Mouse (Mus musculus) CH12.LX (cell line): ENCODE measurements around the gene Ndst2. TPM values are rescaled to one million over a fixed set of nuclear protein-coding genes. Genes with fewer than 3 reads are reported as not detected.

ENCODE experiments used
- DNase-seq: peaks from one replicate; pipeline ENCODE4 v3.0.0-alpha.2; 2013; ENCODE audit errors: extremely low read depth
- H3K27ac ChIP-seq: 2 replicates; pipeline ENCODE4 v1.5.1; 2012; ENCODE audit warnings: low read depth, mild to moderate bottlenecking, control low read depth, moderate library complexity; ENCODE audit not compliant: insufficient read depth
- H3K27me3 ChIP-seq: replicated peaks from 2 replicates; pipeline ENCODE3; 2012; ENCODE audit warnings: inconsistent platforms
- H3K36me3 ChIP-seq, 2 experiments: replicated peaks in 1 of 2; 2 replicates each; pipeline versions ENCODE3 to v1.6.1; 2012; ENCODE audit warnings: inconsistent platforms in 1 of 2, low read length in 1 of 2, mild to moderate bottlenecking in 1 of 2, mixed read lengths in 1 of 2, moderate library complexity in 1 of 2; ENCODE audit not compliant: control insufficient read depth in 1 of 2, insufficient read depth in 1 of 2
- H3K4me1 ChIP-seq, 2 experiments: 2 replicates each; pipeline ENCODE4 v1.6.1; 2012; ENCODE audit warnings: inconsistent platforms in 1 of 2, moderate library complexity in 1 of 2; ENCODE audit not compliant: insufficient read depth in 2 of 2, control insufficient read depth in 1 of 2
- H3K4me2 ChIP-seq: 2 replicates; pipeline ENCODE4 v1.6.1; 2012; ENCODE audit warnings: low read depth, mild to moderate bottlenecking, control low read depth; ENCODE audit not compliant: poor library complexity, insufficient read depth, severe bottlenecking
- H3K4me3 ChIP-seq, 3 experiments: fragments of 150-350 bp in 1 of 3; sonication (generic) in 1 of 3; replicated peaks in 1 of 3; 2 replicates each; pipeline versions ENCODE3 to v1.5.1; 2011 to 2012; ENCODE audit warnings: low read depth in 2 of 3, low read length in 2 of 3, mild to moderate bottlenecking in 2 of 3, moderate library complexity in 2 of 3, control low read depth in 1 of 3, improper control_type of control experiment in 1 of 3, inconsistent platforms in 1 of 3, mixed read lengths in 1 of 3; ENCODE audit not compliant: poor library complexity in 1 of 3
- H3K79me2 ChIP-seq: replicated peaks from 2 replicates; pipeline ENCODE4 v1.6.1; 2012; ENCODE audit warnings: mild to moderate bottlenecking, moderate library complexity; ENCODE audit not compliant: control insufficient read depth, poor library complexity, insufficient read depth, severe bottlenecking; ENCODE audit errors: extremely low read depth
- H3K9ac ChIP-seq: 2 replicates; pipeline ENCODE4 v1.6.1; 2012; ENCODE audit warnings: low read depth, mild to moderate bottlenecking, control low read depth, moderate library complexity; ENCODE audit not compliant: insufficient read depth
- H3K9me3 ChIP-seq: replicated peaks from 2 replicates; pipeline ENCODE3; 2012; ENCODE audit warnings: low read length, inconsistent platforms, mixed read lengths
- CHD1 ChIP-seq: IDR thresholded peaks from 2 replicates; pipeline ENCODE4 v1.6.1; 2012; ENCODE audit warnings: low read depth, low read length, improper control_type of control experiment, inconsistent platforms
- ELF1 ChIP-seq: IDR thresholded peaks from 2 replicates; pipeline ENCODE4 v1.6.1; 2014; ENCODE audit warnings: low read depth, mild to moderate bottlenecking, inconsistent platforms, low read length, improper control_type of control experiment
- HCFC1 ChIP-seq: IDR thresholded peaks from 2 replicates; pipeline ENCODE4 v1.6.1; 2012; ENCODE audit warnings: low read depth, mild to moderate bottlenecking, inconsistent platforms, low read length, improper control_type of control experiment
- IRF4 ChIP-seq: IDR thresholded peaks from 2 replicates; pipeline ENCODE4 v1.6.1; 2014; ENCODE audit warnings: low read depth, mild to moderate bottlenecking, inconsistent platforms, low read length, improper control_type of control experiment
- KAT2A ChIP-seq: IDR thresholded peaks from 2 replicates; pipeline ENCODE4 v1.6.1; 2012; ENCODE audit warnings: low read length, improper control_type of control experiment, inconsistent platforms; ENCODE audit not compliant: insufficient replicate concordance
- MAFK ChIP-seq: IDR thresholded peaks from 2 replicates; pipeline ENCODE4 v1.6.1; 2011; ENCODE audit warnings: low read length, improper control_type of control experiment; ENCODE audit not compliant: insufficient replicate concordance
- MAZ ChIP-seq: IDR thresholded peaks from 2 replicates; pipeline ENCODE4 v1.6.1; 2012; ENCODE audit warnings: low read depth, mild to moderate bottlenecking, inconsistent platforms, low read length, improper control_type of control experiment, moderate library complexity
- MEF2A ChIP-seq: IDR thresholded peaks from 2 replicates; pipeline ENCODE4 v1.6.1; 2014; ENCODE audit warnings: low read depth, mild to moderate bottlenecking, inconsistent platforms, low read length, improper control_type of control experiment, borderline replicate concordance
- MXI1 ChIP-seq: IDR thresholded peaks from 2 replicates; pipeline ENCODE4 v1.6.1; 2011; ENCODE audit warnings: mild to moderate bottlenecking, low read depth, low read length, improper control_type of control experiment
- NELFE ChIP-seq: IDR thresholded peaks from 2 replicates; pipeline ENCODE4 v1.6.1; 2011; ENCODE audit warnings: low read depth, low read length, improper control_type of control experiment
- NRF1 ChIP-seq: IDR thresholded peaks from 2 replicates; pipeline ENCODE4 v1.6.1; 2014; ENCODE audit warnings: low read depth, mild to moderate bottlenecking, inconsistent platforms, low read length, improper control_type of control experiment, moderate library complexity
- POLR2A ChIP-seq: IDR thresholded peaks from 2 replicates; pipeline ENCODE4 v1.6.1; 2011; ENCODE audit warnings: low read depth, mild to moderate bottlenecking, improper control_type of control experiment, low read length
- RCOR1 ChIP-seq: conservative IDR thresholded peaks from 2 replicates; pipeline ENCODE4 v1.6.1; 2012; ENCODE audit warnings: low read depth, mild to moderate bottlenecking, inconsistent platforms, low read length, improper control_type of control experiment
- SIN3A ChIP-seq: IDR thresholded peaks from 2 replicates; pipeline ENCODE4 v1.6.1; 2012; ENCODE audit warnings: low read length, improper control_type of control experiment, inconsistent platforms
- SMC3 ChIP-seq: IDR thresholded peaks from 2 replicates; pipeline ENCODE4 v1.6.1; 2011; ENCODE audit warnings: low read depth, low read length, improper control_type of control experiment
- TCF12 ChIP-seq: IDR thresholded peaks from 2 replicates; pipeline ENCODE4 v1.6.1; 2014; ENCODE audit warnings: low read depth, mild to moderate bottlenecking, inconsistent platforms, low read length, improper control_type of control experiment
- UBTF ChIP-seq: IDR thresholded peaks from 2 replicates; pipeline ENCODE4 v1.6.1; 2012; ENCODE audit warnings: low read depth, mild to moderate bottlenecking, inconsistent platforms, low read length, improper control_type of control experiment, moderate library complexity
- ZMIZ1 ChIP-seq: IDR thresholded peaks from 2 replicates; pipeline ENCODE4 v1.6.1; 2012; ENCODE audit warnings: low read depth, mild to moderate bottlenecking, inconsistent platforms, low read length, improper control_type of control experiment
- ZNF384 ChIP-seq: IDR thresholded peaks from 2 replicates; pipeline ENCODE4 v1.6.1; 2012; ENCODE audit warnings: low read depth, low read length, improper control_type of control experiment, inconsistent platforms
- dilution Hi-C: fragments of 300-500 bp; cut with MboI; formaldehyde crosslinking; loops from 2 replicates; pipeline ENCODE4 v1.14.3; 2020; ENCODE audit warnings: low sequenced_read_pairs; ENCODE audit not compliant: extremely low pct_unique_long_range_greater_than_20kb, extremely low pct_ligation_motif_present
- in situ Hi-C: fragments of 300-500 bp; cut with MboI; formaldehyde crosslinking; loops from 3 replicates; pipeline ENCODE4 v1.14.3; 2019; ENCODE audit warnings: low sequenced_read_pairs, low pct_ligation_motif_present, low pct_unique_long_range_greater_than_20kb, mixed read lengths
- polyA plus RNA-seq: library from polyadenylated mRNA; unstranded; fragments of >175 nt; gene quantifications from 2 replicates; pipeline ENCODE4 v1.2.1, GENCODE M21; 2012; ENCODE audit warnings: low read depth; ENCODE audit not compliant: insufficient read length
- total RNA-seq, 2 experiments: library from RNA; depleted of rRNA; stranded (reverse); fragments of 300-350 nt in 1 of 2; fragments of >200 nt in 1 of 2; gene quantifications; 2 replicates each; pipeline ENCODE4 v1.2.3; 2012 to 2014

The Ndst2 gene
- total RNA-seq (2012; rRNA removed) (17.8 and 21.1 TPM in 2 replicates), total RNA-seq (2014; rRNA removed) (9.9 and 11.4 TPM in 2 replicates), polyA plus RNA-seq (18.0 and 20.2 TPM in 2 replicates)

DNA sequence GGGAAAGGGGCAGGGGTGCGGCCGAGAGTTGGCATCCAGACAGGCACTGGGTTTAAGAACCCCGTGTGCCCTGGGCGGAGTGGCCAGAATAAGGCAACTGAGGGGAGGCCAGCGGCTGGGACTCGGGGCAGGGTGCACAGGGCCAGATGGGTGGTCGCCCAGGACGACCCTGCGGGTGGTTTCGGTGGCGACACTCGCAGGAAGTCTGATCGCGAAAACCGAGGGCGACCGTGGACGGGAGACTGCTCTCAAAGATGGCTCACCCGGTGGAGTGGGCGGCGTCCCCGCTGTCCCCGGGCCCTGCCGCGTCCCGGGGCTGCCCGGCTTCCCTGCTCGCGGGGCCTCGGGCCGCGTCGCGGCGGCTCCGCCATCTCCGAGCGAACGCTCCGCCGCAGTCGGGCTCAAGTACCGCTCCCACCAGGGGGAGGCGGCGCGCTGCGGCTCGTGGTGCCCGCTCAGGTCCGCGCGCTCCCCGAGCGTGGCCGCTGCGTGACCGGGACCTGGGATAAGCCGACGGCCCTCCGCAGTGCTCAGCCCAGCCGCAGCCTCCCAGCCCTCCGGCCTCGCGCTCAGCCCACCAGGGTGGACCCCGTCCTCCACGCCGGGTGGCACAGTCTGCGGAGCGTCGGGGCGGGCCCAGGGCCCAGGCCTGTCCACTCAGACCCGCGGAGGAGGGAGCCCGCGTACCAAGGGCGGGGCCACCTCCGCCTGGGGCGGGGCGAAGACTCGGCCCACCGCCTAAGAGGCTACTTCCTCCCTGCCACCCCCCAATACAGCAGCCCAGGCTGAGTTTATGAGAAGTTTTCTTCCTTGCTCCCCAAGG, at the start of gene Ndst2:
Gene Ndst2 (minus strand): TSS at position 611 of the 823 bp plus-strand sequence.
- no peaks in the 10 kb centered on the region; the same call in 1 of the 2 replicates for H3K79me2 ChIP-seq
- H3K4me3 ChIP-seq: peak within 1 kb of the TSS; percentile 81 to 91 (median 83)
- peak within 1 kb of the TSS; percentile 87 for H3K9ac ChIP-seq
- H3K27ac ChIP-seq: 0 out of 2 replicates have a peak within 1 kb of the TSS, but pooled peaks have one; percentile 2
- H3K9me3 ChIP-seq: no peaks in the 10 kb centered on the region
- peaks cover 37 to 69% of the 10 kb centered on the region in 2 experiments for H3K36me3 ChIP-seq
- peak; percentile 79 for DNase-seq
- peak within 1 kb of the TSS; percentile 76 for H3K4me2 ChIP-seq
- dilution Hi-C loops: no loop called here
- no peaks in the 10 kb centered on the region for H3K27me3 ChIP-seq
- in situ Hi-C loops: no loop called here
- H3K4me1 ChIP-seq: peaks cover 0 to 20% of the 10 kb centered on the region in 2 experiments; a peak in 2 of 4 replicates
- TF ChIP-seq NELFE (peak; percentile 36; the same call in 1 of the 2 replicates), MEF2A (no peak; the same call in 1 of the 2 replicates), MAZ (peak; percentile 70; the same call in 1 of the 2 replicates), CHD1 (peak; percentile 98), IRF4 (peak; percentile 31), TCF12 (peak; percentile 47; the same call in 1 of the 2 replicates), POLR2A (peak; percentile 61), ELF1 (peak; percentile 71), MAFK (no peak), KAT2A (no peak), NRF1 (peak; percentile 41; the same call in 1 of the 2 replicates), RCOR1 (0 out of 2 replicates have a peak, but pooled peaks have one; percentile 18), ZNF384 (no peak), SMC3 (no peak), SIN3A (no peak; the same call in none of the 2 replicates), ZMIZ1 (peak; percentile 66; the same call in 1 of the 2 replicates), HCFC1 (peak; percentile 49), MXI1 (peak; percentile 49), UBTF (0 out of 2 replicates have a peak, but pooled peaks have one; percentile 45)
- TF ChIP-seq, all 38 proteins: peak for 13
